Mouse (Mus musculus): ENCODE results near the gene Ap2a2.
"Not testable (repeated sequence)": the region's sequence is repeated elsewhere in the genome, so short reads cannot be mapped to it uniquely, and the experiment has no call there.

The Ap2a2 gene

DNA sequence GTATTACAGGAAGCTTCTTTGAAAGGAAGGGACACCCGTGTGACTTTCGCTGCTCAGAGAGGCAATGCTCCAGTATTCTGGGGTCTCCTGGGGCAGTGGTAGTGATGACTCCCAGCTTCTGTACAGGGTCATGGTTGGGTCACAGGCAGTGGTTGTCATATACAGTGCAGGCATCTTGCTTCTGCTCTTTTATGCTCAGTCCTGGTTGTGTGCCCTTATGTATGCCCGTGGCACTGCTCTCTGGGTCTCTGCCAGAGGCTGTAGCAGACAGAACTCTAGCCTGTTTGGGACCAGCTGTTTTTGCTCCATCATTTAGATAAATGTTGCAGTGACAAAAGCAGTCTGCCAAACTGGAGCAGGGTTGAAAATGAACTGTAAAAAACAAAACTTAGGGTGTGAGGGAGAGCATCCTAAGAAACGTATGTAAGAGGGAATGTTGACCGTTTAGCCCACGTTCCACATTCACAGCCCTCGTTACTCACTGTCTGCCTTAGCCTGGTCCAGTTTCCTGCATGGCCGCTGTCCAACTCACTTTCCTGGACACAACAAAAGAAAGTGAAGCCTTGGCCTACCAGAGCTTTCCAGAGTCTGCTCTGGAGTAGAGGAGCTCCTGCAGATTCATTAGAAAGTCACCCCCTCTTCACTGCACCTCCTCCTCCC, 49.9 kb downstream of the Ap2a2 start:
- ChIA-PET POLR2A (interaction anchor here in 3 of 4 experiments (0.6 to 2.0 kb wide), 5 partner anchors 33 to 50 kb away, joined by 3 to 4 read pairs (median 3); no protein-coding TSS in a partner anchor), CTCF (interaction anchor here in 2 of 4 experiments (0.5 to 1.6 kb wide), 3 partner anchors 11 to 130 kb away, joined by 3 read pairs; no protein-coding TSS in a partner anchor)

- ChIA-PET POLR2A (interaction anchor here in 2 of 4 experiments (0.6 to 1.1 kb wide), 2 partner anchors 34 to 42 kb away, joined by 3 read pairs; no protein-coding TSS in a partner anchor), CTCF (interaction anchor here in 1 of 4 experiments (1.4 to 1.6 kb wide), 2 partner anchors 11 to 131 kb away, joined by 3 read pairs; no protein-coding TSS in a partner anchor)
These were observed 50.4 kb downstream of the Ap2a2 start for GRCm38 (mm10) chr7:141612371-141612760.

GRCm38 (mm10) chr7:141612791-141613190, 50.8 kb downstream of the Ap2a2 start:
- CTCF ChIA-PET = interaction anchor here in 1 of 4 experiments (0.6 to 0.7 kb wide), 2 partner anchors 43 to 167 kb away, joined by 5 to 6 read pairs; no protein-coding TSS in a partner anchor
- POLR2A ChIA-PET = interaction anchor here in 2 of 4 experiments (1.1 kb wide), 3 partner anchors 12 to 99 kb away, joined by 3 to 5 read pairs (median 3); no protein-coding TSS in a partner anchor

DNA sequence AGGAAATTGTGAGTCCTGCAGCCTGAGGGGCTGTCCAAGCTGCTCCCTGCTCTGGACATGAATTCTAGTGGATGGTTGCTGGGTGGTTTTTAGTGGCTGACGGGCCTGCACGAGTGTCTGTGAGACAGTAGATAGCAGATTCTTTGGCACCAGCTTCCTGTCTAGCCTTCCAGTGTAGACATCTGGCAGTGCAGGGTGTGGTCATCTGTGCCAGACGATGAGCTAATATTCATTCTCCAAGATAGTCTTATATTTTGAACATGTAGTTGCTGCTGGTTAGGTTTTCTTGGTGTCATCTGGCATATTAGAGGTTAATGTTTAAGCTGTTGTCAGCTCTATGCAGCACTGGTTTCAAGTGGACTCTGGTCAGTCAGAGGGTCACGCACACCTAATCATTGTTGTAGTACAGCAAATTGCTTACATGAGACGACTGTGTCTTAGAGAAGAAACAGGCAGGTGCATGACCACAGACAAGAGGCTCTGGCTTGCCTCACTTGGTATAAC, 52.4 kb downstream of the Ap2a2 start:
- CTCF ChIA-PET = interaction anchor here in 1 of 4 experiments (0.6 kb wide), 1 partner anchor 45 kb away, joined by 4 read pairs; no protein-coding TSS in a partner anchor
- POLR2A ChIA-PET = interaction anchor here in 2 of 4 experiments (1.2 to 2.1 kb wide), 3 partner anchors 12 to 74 kb away, joined by 3 to 7 read pairs (median 3); no protein-coding TSS in a partner anchor

- POLR2A ChIA-PET = interaction anchor here in 2 of 4 experiments (0.6 to 4.5 kb wide), 3 partner anchors 9 to 12 kb away, joined by 4 to 14 read pairs (median 5); no protein-coding TSS in a partner anchor
- CTCF ChIA-PET = interaction anchor here in 2 of 4 experiments (0.6 to 1.5 kb wide), 4 partner anchors 12 to 143 kb away, joined by 3 to 4 read pairs (median 4); no protein-coding TSS in a partner anchor
These were observed 62.2 kb downstream of the Ap2a2 start for GRCm38 (mm10) chr7:141624214-141624613.

- CTCF ChIA-PET = no interaction called here
- POLR2A ChIA-PET = interaction anchor here in 3 of 4 experiments (0.5 to 4.5 kb wide), 6 partner anchors 11 to 1384 kb away, joined by 3 to 14 read pairs (median 3); no protein-coding TSS in a partner anchor
These were observed 63.3 kb downstream of the Ap2a2 start for GRCm38 (mm10) chr7:141625120-141625810.

DNA sequence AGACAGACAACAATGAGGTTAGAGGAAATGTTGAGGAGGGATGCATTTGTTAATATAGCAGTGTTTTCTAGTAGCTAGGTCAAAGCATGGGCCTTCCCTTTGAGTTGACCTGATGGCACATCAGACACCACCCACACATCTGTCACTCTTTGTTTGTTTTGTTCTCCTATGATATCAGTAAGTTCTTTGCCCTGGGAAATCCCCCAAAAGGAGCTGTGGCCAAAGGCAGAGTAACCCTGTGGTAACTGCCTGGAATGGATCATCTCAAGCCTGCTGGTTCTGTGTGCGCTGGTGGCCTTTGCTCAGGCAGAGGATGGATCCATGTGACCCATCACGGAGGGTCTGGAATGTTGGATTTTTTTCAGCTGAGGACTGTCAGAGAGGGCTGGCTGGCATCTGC, 66.0 kb downstream of the Ap2a2 start:
- ChIA-PET POLR2A (interaction anchor here in 1 of 4 experiments (0.6 to 4.5 kb wide), 2 partner anchors 8 to 175 kb away, joined by 3 to 14 read pairs; no protein-coding TSS in a partner anchor), CTCF (interaction anchor here in 3 of 4 experiments (0.5 to 0.7 kb wide), 3 partner anchors 432 to 481 kb away, joined by 4 to 6 read pairs (median 5); no protein-coding TSS in a partner anchor)

DNA sequence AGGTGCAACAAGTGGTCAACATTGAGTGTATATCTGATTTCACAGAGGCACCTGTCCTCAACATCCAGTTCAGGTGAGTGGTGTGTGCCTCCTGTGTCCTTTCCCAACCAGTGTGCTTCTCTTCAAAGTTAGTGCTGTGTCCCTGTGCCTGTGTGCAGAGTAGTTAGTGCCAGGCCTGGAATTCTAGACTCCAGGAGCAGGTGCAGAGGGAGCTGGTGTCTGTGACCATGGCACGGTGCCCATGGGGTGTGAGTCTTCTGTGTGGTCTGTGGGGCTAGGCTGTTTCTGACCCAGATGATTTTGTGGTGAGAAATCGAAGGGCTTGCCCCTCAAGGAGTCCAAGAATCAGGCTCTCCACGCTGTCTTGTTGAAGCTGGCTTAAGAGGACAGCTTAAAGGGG, 67.3 kb downstream of the Ap2a2 start:
- ChIA-PET CTCF (no interaction called here), POLR2A (interaction anchor here in 1 of 4 experiments (1.0 kb wide), 1 partner anchor 41 kb away, joined by 3 read pairs; no protein-coding TSS in a partner anchor)

GRCm38 (mm10) chr7:141638077-141638476, 76.1 kb downstream of the Ap2a2 start:
- CTCF ChIA-PET = interaction anchor here in 1 of 4 experiments (0.5 kb wide), 1 partner anchor 271 kb away, joined by 3 read pairs; no protein-coding TSS in a partner anchor
- POLR2A ChIA-PET = interaction anchor here in 1 of 4 experiments (1.1 kb wide), 1 partner anchor 13 kb away, joined by 3 read pairs; no protein-coding TSS in a partner anchor

- POLR2A ChIA-PET = interaction anchor here in 1 of 4 experiments (1.1 kb wide), 1 partner anchor 12 kb away, joined by 3 read pairs; no protein-coding TSS in a partner anchor
- CTCF ChIA-PET = not testable (repeated sequence)
These were observed 76.8 kb downstream of the Ap2a2 start for GRCm38 (mm10) chr7:141638513-141639334.

GRCm38 (mm10) chr7:141639335-141639890, 77.4 kb downstream of the Ap2a2 start:
- CTCF ChIA-PET = not testable (repeated sequence)
- POLR2A ChIA-PET = interaction anchor here in 1 of 4 experiments (1.1 kb wide), 1 partner anchor 12 kb away, joined by 3 read pairs; no protein-coding TSS in a partner anchor

DNA sequence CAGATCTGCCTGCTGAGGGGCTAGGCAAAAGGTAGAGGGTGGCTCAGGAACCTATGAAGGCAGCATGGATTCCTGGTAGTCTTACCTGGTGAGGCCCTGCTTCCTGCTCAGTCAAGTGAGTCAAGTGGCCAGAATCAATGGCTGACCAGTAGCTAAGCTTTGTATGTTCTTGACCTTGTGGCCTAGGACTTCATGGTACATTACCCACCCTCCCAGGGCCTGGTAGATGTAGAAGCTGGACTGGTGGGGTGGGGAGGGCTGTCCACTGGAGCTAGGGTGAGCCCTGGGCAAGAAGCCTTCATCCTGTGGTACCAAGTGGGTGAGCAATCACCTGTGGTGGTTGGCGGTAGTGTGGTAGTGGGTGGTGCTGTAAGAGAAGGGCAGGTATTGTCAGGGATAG, 80.4 kb downstream of the Ap2a2 start:
- ChIA-PET POLR2A (interaction anchor here in 2 of 4 experiments (0.6 to 0.7 kb wide), 2 partner anchors 23 to 29 kb away, joined by 3 read pairs; no protein-coding TSS in a partner anchor), CTCF (interaction anchor here in 3 of 4 experiments (1.0 to 1.8 kb wide), 3 partner anchors 8 to 455 kb away, joined by 3 to 8 read pairs (median 7); no protein-coding TSS in a partner anchor)

DNA sequence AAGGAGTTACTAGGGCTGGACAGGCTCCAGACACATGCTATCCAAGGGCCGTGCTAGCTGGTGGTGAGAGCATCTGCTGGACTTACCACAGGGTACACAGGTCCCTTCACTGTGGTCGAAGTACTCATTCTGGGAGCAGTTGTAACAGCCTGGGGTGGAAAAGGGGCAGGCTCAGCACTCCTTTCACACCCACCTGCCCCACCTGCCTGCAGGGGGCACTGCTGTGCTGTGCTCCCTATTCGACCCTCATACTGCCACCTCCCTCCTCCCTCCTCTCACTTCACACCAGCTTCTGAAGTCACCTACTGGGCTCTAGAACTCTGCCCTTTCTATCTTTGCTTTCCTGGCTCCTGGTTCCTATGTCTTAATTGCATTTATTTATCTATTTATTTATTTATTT, 81.2 kb downstream of the Ap2a2 start:
- ChIA-PET CTCF (interaction anchor here in 2 of 4 experiments (0.6 to 1.8 kb wide), 4 partner anchors 8 to 635 kb away, joined by 3 to 8 read pairs (median 6); no protein-coding TSS in a partner anchor), POLR2A (no interaction called here)

DNA sequence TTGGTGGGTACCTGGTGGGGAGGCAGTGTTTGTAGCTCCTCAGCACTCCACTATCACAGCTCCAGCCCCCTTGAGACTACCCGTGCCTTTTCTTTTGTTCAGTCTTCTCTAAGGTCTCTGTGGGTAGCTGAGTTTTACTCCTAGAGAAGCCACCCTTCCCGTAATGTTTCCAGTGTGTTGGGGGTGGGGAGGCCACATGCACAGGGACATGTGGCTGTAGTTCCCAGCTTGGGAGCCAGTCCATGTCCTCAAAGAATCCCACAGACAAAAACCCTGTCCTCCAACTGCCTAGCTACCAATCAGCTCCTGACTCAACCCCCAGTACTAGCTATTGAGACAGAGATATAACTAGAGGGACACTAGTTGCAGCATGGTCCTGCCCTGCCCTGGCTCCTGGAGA, 85.1 kb downstream of the Ap2a2 start:
- POLR2A ChIA-PET = interaction anchor here in 1 of 4 experiments (0.9 to 1.7 kb wide), 2 partner anchors 20 to 36 kb away, joined by 4 read pairs; no protein-coding TSS in a partner anchor

DNA sequence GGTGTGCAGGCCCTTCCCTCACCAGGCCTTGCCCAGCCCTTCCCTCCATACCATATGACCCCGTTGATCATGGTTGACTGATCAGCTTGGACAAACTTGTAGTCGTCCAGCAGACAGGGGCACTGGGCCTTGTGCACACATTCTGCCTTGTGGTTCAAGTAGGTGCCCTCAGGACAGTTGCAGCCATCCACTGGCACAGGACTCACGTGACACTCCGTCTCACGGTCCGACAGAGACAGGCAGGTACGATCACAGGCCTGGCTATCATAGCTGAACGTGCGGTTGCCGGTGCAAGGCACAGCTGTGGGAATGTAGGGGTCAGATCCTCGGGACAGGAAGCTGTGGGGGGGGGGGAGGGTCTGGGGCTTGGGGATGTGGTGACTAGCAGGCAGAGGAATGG, 85.8 kb downstream of the Ap2a2 start:
- ChIA-PET POLR2A (interaction anchor here in 1 of 4 experiments (0.9 to 1.7 kb wide), 2 partner anchors 19 to 37 kb away, joined by 4 read pairs; no protein-coding TSS in a partner anchor), CTCF (no interaction called here)

More for the DNA sequence above, 85.1 kb downstream of the Ap2a2 start:
- CTCF ChIA-PET = no interaction called here

- POLR2A ChIA-PET = interaction anchor here in 3 of 4 experiments (0.6 to 1.3 kb wide), 10 partner anchors 10 to 410 kb away, joined by 3 to 8 read pairs (median 4); no protein-coding TSS in a partner anchor
- CTCF ChIA-PET = interaction anchor here in 3 of 4 experiments (0.6 to 1.9 kb wide), 3 partner anchors 9 to 384 kb away, joined by 3 to 8 read pairs (median 5); no protein-coding TSS in a partner anchor
These were observed 90.2 kb downstream of the Ap2a2 start for GRCm38 (mm10) chr7:141652191-141652590.

DNA sequence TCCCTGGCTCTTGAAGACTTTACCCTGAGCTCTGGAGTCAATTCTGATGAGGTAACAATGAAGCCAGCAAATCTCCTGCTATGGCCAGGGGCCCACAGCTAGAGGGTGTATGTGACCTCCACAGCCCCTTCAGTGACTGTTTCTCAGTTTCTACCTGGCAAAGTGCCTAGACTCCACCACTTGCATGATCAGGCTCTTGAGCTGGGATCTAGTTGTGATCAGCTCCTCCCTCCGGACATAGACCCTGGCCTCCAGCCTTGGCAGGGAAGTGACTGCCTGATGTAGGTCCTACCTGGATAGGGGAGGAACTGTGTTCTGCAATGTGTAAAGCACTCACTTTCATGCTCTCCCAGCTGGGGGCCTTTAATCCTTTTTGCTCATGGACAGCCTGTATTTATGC, 98.4 kb downstream of the Ap2a2 start:
- CTCF ChIA-PET = interaction anchor here in 2 of 4 experiments (1.0 to 1.6 kb wide), 2 partner anchors 10 to 146 kb away, joined by 3 to 5 read pairs; no protein-coding TSS in a partner anchor
- POLR2A ChIA-PET = interaction anchor here in 1 of 4 experiments (0.6 to 1.7 kb wide), 2 partner anchors 9 to 887 kb away, joined by 3 read pairs; no protein-coding TSS in a partner anchor

Measured in embryonic stem cell, embryonic (primary cell).